8 mouse cellular contexts compared by ENCODE assay signal in genomic region chr1:127773803-127774500, GRCm38 (mm10). TPM values are rescaled to one million over a fixed set of nuclear protein-coding genes. Genes with fewer than 3 reads are reported as not detected.
A peak's percentile ranks its signal among the peaks of the same experiment; 100 is the strongest.
DNase-seq lines count a peak whose midpoint lies in the region; ATAC-seq and TF ChIP-seq lines count a peak whose summit lies in the region.

TSS of gene Ccnt2 (plus strand) at chr1:127774164.

- TF ChIP-seq POLR2A in lung, adult 2 months (IDR thresholded peaks at IDR 0.05; ENCODE audit: borderline replicate concordance, extremely low read depth, low read depth, low read length): peak; percentile 85; the same call in 1 of the 2 replicates

- TF ChIP-seq CTCF in lung, adult 2 months (IDR thresholded peaks at IDR 0.05; ENCODE audit: insufficient read depth, low read length): no peak

- intact Hi-C loops in heart, postnatal 25 days (cut with DNase I): loop anchor here (5.0 kb wide), 3 partner anchors 93 to 468 kb away; partner anchors contain the start of genes R3hdm1, Rab3gap1, Ubxn4 and Zranb3

- H3K4me2 ChIP-seq in forebrain, embryonic 15.5 days (replicated peaks): peak within 1 kb of the TSS; percentile 79

- peak within 1 kb of the TSS; percentile 100 for H3K9ac ChIP-seq in ES-E14 (ENCODE audit: insufficient read depth, low read depth, low read length, poor library complexity, severe bottlenecking)
- peak within 1 kb of the TSS; percentile 92 for H3K9ac ChIP-seq in forebrain, embryonic 15.5 days (replicated peaks)

- H3K27ac ChIP-seq in ES-E14 (ENCODE audit: insufficient read depth, low read depth, low read length, poor library complexity, severe bottlenecking): peak within 1 kb of the TSS; percentile 76
- H3K27ac ChIP-seq in forebrain, embryonic 15.5 days (replicated peaks): peak within 1 kb of the TSS; percentile 95

- no peaks in the 10 kb centered on the region; the same call in 1 of the 2 replicates for H3K36me3 ChIP-seq in ES-E14 (ENCODE audit: control insufficient read depth, insufficient read depth, low read length, poor library complexity, severe bottlenecking)
- H3K36me3 ChIP-seq in forebrain, embryonic 15.5 days: no peaks in the 10 kb centered on the region

- peak; percentile 99 for DNase-seq in ES-E14 (ENCODE audit: low read depth, low spot score)
- peak; percentile 100 for DNase-seq in cerebellum, adult 11-12 months
- peak; percentile 99 for DNase-seq in heart, postnatal 25 days (ENCODE audit: low spot score)
- peak; percentile 99 to 100 for DNase-seq in layer of hippocampus, adult 18-20 months (ENCODE audit: low spot score in 2 of 2)
- peak; percentile 97 for DNase-seq in lung, adult 2 months
- peak; percentile 99 for DNase-seq in thymus, adult 18-20 months

- peak within 1 kb of the TSS; percentile 92 to 99 for H3K4me3 ChIP-seq in ES-E14 (ENCODE audit: insufficient read depth in 1 of 2, low read depth in 1 of 2, low read length in 2 of 2, poor library complexity in 1 of 2, severe bottlenecking in 1 of 2)
- H3K4me3 ChIP-seq in forebrain, embryonic 15.5 days: peak within 1 kb of the TSS; percentile 96
- peak within 1 kb of the TSS; percentile 100 for H3K4me3 ChIP-seq in lung, adult 2 months (replicated peaks; ENCODE audit: extremely low read depth, low read depth, low read length)

- peak; percentile 98 for ATAC-seq in forebrain, embryonic 15.5 days (replicated peaks)
- ATAC-seq in neutrophil, adult 5-6 weeks (ENCODE audit: extremely low read depth, insufficient number of reproducible peaks, low FRiP score, poor library complexity, severe bottlenecking): peak; percentile 95

- WGBS in forebrain, embryonic 15.5 days: under 1% methylated on average over 63 of the region's 63 CpGs
- under 1% methylated on average over 61 of the region's 63 CpGs for WGBS in lung, adult 2 months

- H3K9me3 ChIP-seq in ES-E14 (ENCODE audit: control insufficient read depth, insufficient read depth, low read depth, low read length): no peaks in the 10 kb centered on the region
- H3K9me3 ChIP-seq in forebrain, embryonic 15.5 days: no peaks in the 10 kb centered on the region

- in situ Hi-C loops in ES-E14 (cut with MboI; ENCODE audit: low sequenced_read_pairs in 2 of 2, unreplicated experiment in 2 of 2): loop anchor here in 1 of 2 experiments (25.0 kb wide), 1 partner anchor 262 kb away; no protein-coding TSS in a partner anchor

- H3K27me3 ChIP-seq in forebrain, embryonic 15.5 days: no peaks in the 10 kb centered on the region

- peaks cover 2 to 5% of the 10 kb centered on the region in 2 experiments; a peak in 2 of 4 replicates for H3K4me1 ChIP-seq in ES-E14 (ENCODE audit: control insufficient read depth in 2 of 2, insufficient read depth in 2 of 2, low read length in 2 of 2, poor library complexity in 1 of 2)
- H3K4me1 ChIP-seq in forebrain, embryonic 15.5 days: peaks cover 30% of the 10 kb centered on the region
- peaks cover 11% of the 10 kb centered on the region for H3K4me1 ChIP-seq in lung, adult 2 months (ENCODE audit: control insufficient read depth, insufficient read depth, low read length)

TF ChIP-seq in ES-E14, 5 proteins besides CTCF, POLR2A, EP300 and RAD21:
- TF ChIP-seq MAFK (IDR thresholded peaks at IDR 0.05; ENCODE audit: insufficient read depth, low read depth, low read length) (no peak), CHD2 (IDR thresholded peaks at IDR 0.05; ENCODE audit: low read depth, low read length) (no peak), ZC3H11A (IDR thresholded peaks at IDR 0.05; ENCODE audit: borderline replicate concordance, low read depth, low read length) (no peak), HCFC1 (IDR thresholded peaks at IDR 0.05; ENCODE audit: borderline replicate concordance, insufficient read depth, low read length) (no peak), ZNF384 (IDR thresholded peaks at IDR 0.05; ENCODE audit: low read depth, low read length) (no peak)

RNA-seq across cellular contexts. Expression of gene Ccnt2, which starts in this region (rescaled TPM):
- total RNA-seq in ES-E14 (2012; rRNA removed): 56.6 and 70.3 TPM in 2 replicates
- 109 and 115 TPM in 2 replicates for polyA plus RNA-seq in forebrain, embryonic 15.5 days (2015; fragmentation: Nextera tagmentation; extraction: Ambion mirVana)
- 10 to 100 TPM; 28.0 to 28.2 TPM for total RNA-seq in heart, postnatal 25 days (2021)
- 10 to 100 TPM; 58.5 to 63.5 TPM for total RNA-seq in layer of hippocampus, adult 18-20 months (2021)
- polyA plus RNA-seq in lung, adult 2 months (2012; rRNA removed): 21.4 and 27.6 TPM in 2 replicates
- 106 and 123 TPM in 2 replicates for total RNA-seq in neutrophil, adult 5-6 weeks (2017)

Comparison
In these comparisons a context has a peak if more than half of its experiments do, and no peak if none do; other contexts are left out.
1. Peak in every context shown above with its lines: DNase-seq, ATAC-seq, H3K4me3 ChIP-seq and H3K27ac ChIP-seq.